Mouse (Mus musculus) thymus, adult 2 months (tissue): Measurements from ENCODE around the gene Arhgap22.

Experiments used
- CTCF ChIP-seq: fragments of 200-500 bp; IDR thresholded peaks from 2 replicates; pipeline ENCODE4 v1.5.1; 2012; ENCODE audit warnings: mild to moderate bottlenecking, control low read depth, low read length, moderate library complexity, borderline replicate concordance; ENCODE audit not compliant: control insufficient read depth, poor library complexity, insufficient read depth; ENCODE audit errors: extremely low read depth
- POLR2A ChIP-seq: fragments of 200-500 bp; IDR thresholded peaks from 2 replicates; pipeline ENCODE4 v1.6.1; 2012; ENCODE audit warnings: mild to moderate bottlenecking, low read length, control low read depth, moderate library complexity; ENCODE audit not compliant: control insufficient read depth, poor library complexity, insufficient read depth; ENCODE audit errors: extremely low read depth

GRCm38 (mm10) chr14:33370056-33370455, 156.2 kb downstream of the Arhgap22 start:
- TF ChIP-seq POLR2A (no peak), CTCF (no peak)
